In genomic region chr2:146290871-146291637, GRCm38 (mm10) we compare ENCODE assay signal across 9 mouse cellular contexts.
A peak's percentile ranks its signal among the peaks of the same experiment; 100 is the strongest.
DNase-seq lines count a peak whose midpoint lies in the region; ATAC-seq and TF ChIP-seq lines count a peak whose summit lies in the region.
"Had no signal": no experiment of that assay in that cellular context is flagged by ENCODE, and none has a peak within 500 bp of the region (broad histone marks: within the 10 kb centered on the region; RNA-seq: fewer than 3 reads in every experiment).

No protein-coding gene starts in this region.

- H3K4me3 ChIP-seq in gastrocnemius, adult 2 months = no peak overlapping the region
- H3K4me3 ChIP-seq in hindbrain, embryonic 12.5 days = no peak overlapping the region
- H3K4me3 ChIP-seq: liver, embryonic 13.5 days had no signal

- DNase-seq in gastrocnemius, postnatal 14 days = peak; percentile 13
- DNase-seq in gastrocnemius, adult 2 months = no peak
- peak; percentile 54 to 60 for DNase-seq in left cerebral cortex, postnatal 36 days (ENCODE audit: low spot score in 2 of 2)
- peak; percentile 84 for DNase-seq in right cerebral cortex, adult 18-20 months
- no peak for DNase-seq in ovary, adult 18-20 months (ENCODE audit: low spot score)
- DNase-seq in gastrocnemius, adult 8-10 months (ENCODE audit: low spot score in 2 of 2) = no peak
- no peak for DNase-seq in c-Kit-positive CD71-positive TER-119-positive erythroid progenitor cells, embryonic 14.5 days (ENCODE audit: low spot score)
- DNase-seq: liver, embryonic 13.5 days had no signal

- ATAC-seq in hindbrain, embryonic 12.5 days (ENCODE audit: low FRiP score) = peak; percentile 96

- H3K36me3 ChIP-seq in hindbrain, embryonic 12.5 days = no peaks in the 10 kb centered on the region
- H3K36me3 ChIP-seq: liver, embryonic 13.5 days had no signal

- WGBS in hindbrain, embryonic 12.5 days = 12% methylated on average over 14 of the region's 14 CpGs

- intact Hi-C loops in gastrocnemius, postnatal 14 days (cut with DNase I; ENCODE audit: low total_unique reads) = no loop called here
- intact Hi-C loops in gastrocnemius, adult 2 months (cut with DNase I) = no loop called here
- intact Hi-C loops in left cerebral cortex, postnatal 36 days (cut with DNase I) = no loop called here

- H3K9me3 ChIP-seq in hindbrain, embryonic 12.5 days (replicated peaks) = no peaks in the 10 kb centered on the region
- H3K9me3 ChIP-seq: liver, embryonic 13.5 days had no signal

- peaks cover 29% of the 10 kb centered on the region for H3K4me1 ChIP-seq in hindbrain, embryonic 12.5 days
- H3K4me1 ChIP-seq: liver, embryonic 13.5 days had no signal

- no peak overlapping the region for H3K27ac ChIP-seq in gastrocnemius, adult 2 months
- H3K27ac ChIP-seq in hindbrain, embryonic 12.5 days = peak overlapping the region; percentile 77
- H3K27ac ChIP-seq: liver, embryonic 13.5 days had no signal

- TF ChIP-seq CTCF in gastrocnemius, adult 2 months (IDR thresholded peaks at IDR 0.05) = no peak

- no peak overlapping the region for H3K4me2 ChIP-seq in hindbrain, embryonic 12.5 days (replicated peaks)
- H3K4me2 ChIP-seq: liver, embryonic 13.5 days had no signal

- H3K27me3 ChIP-seq in hindbrain, embryonic 12.5 days = peaks cover 5% of the 10 kb centered on the region; the same call in 1 of the 2 replicates
- H3K27me3 ChIP-seq: liver, embryonic 13.5 days had no signal

- no peak overlapping the region for H3K9ac ChIP-seq in hindbrain, embryonic 12.5 days
- H3K9ac ChIP-seq: liver, embryonic 13.5 days had no signal

Comparison
In these comparisons a context has a peak if more than half of its experiments do, and no peak if none do; other contexts are left out.
1. DNase-seq: peak in gastrocnemius, postnatal 14 days (single experiment), left cerebral cortex, postnatal 36 days (2 of 2) and right cerebral cortex, adult 18-20 months (single experiment); none in gastrocnemius, adult 2 months (single experiment), ovary, adult 18-20 months (single experiment), gastrocnemius, adult 8-10 months (0 of 2) and c-Kit-positive CD71-positive TER-119-positive erythroid progenitor cells, embryonic 14.5 days (single experiment).